Mouse (Mus musculus) liver, postnatal 0 days (tissue): ENCODE measurements around the gene Npr1. TPM values are rescaled to one million over a fixed set of nuclear protein-coding genes. Genes with fewer than 3 reads are reported as not detected.

Source experiments
- ATAC-seq: fragments of 200-750 bp; cut with Nextera tagmentation; 2 replicates; pipeline ENCODE4 v1.8.0; 2017; ENCODE audit warnings: mild to moderate bottlenecking, moderate library complexity
- DNase-seq: peaks from one replicate; pipeline ENCODE4 v3.0.0-alpha.2; 2016
- H3K27ac ChIP-seq: fragments of 300-500 bp; sonication (generic); 2 replicates; pipeline ENCODE4 v1.5.1; 2014; ENCODE audit warnings: antibody characterized with exemption, moderate library complexity, mild to moderate bottlenecking, low read depth
- H3K27me3 ChIP-seq: fragments of 300-500 bp; sonication (generic); 2 replicates; pipeline ENCODE4 v1.6.1; 2014; ENCODE audit warnings: low read length, control low read depth, mixed read lengths; ENCODE audit not compliant: insufficient read depth
- H3K36me3 ChIP-seq: fragments of 300-500 bp; sonication (generic); replicated peaks from 2 replicates; pipeline ENCODE4 v1.6.1; 2014; ENCODE audit warnings: mild to moderate bottlenecking, control low read depth, low read length, moderate library complexity, mixed read lengths; ENCODE audit not compliant: insufficient read depth
- H3K4me1 ChIP-seq: fragments of 300-500 bp; sonication (generic); 2 replicates; pipeline ENCODE4 v1.6.1; 2014; ENCODE audit warnings: antibody characterized with exemption, mild to moderate bottlenecking, control low read depth; ENCODE audit not compliant: insufficient read depth
- H3K4me2 ChIP-seq: fragments of 300-500 bp; sonication (generic); 2 replicates; pipeline ENCODE4 v1.6.1; 2014; ENCODE audit warnings: low read depth, mild to moderate bottlenecking, low read length, moderate library complexity, mixed read lengths
- H3K4me3 ChIP-seq: fragments of 300-500 bp; sonication (generic); 2 replicates; pipeline ENCODE4 v1.5.1; 2014; ENCODE audit warnings: low read depth, low read length
- H3K9ac ChIP-seq: fragments of 300-500 bp; sonication (generic); replicated peaks from 2 replicates; pipeline ENCODE4 v1.6.1; 2014; ENCODE audit warnings: mild to moderate bottlenecking, moderate library complexity
- H3K9me3 ChIP-seq: fragments of 300-500 bp; sonication (generic); 2 replicates; pipeline ENCODE4 v1.6.1; 2016; ENCODE audit warnings: mild to moderate bottlenecking, control low read depth, low read length, mixed read lengths
- CTCF ChIP-seq: sonication (generic); IDR thresholded peaks from 2 replicates; pipeline ENCODE4 v1.5.1; 2016; ENCODE audit warnings: antibody characterized with exemption, low read depth
- EP300 ChIP-seq: IDR thresholded peaks from 2 replicates; pipeline ENCODE4 v1.6.1; 2016; ENCODE audit warnings: antibody characterized with exemption, low read depth, mild to moderate bottlenecking
- WGBS: fragments of 180-500 bp; shearing (Covaris S2); extraction: QIAGEN DNeasy Blood & Tissue Kit; methylation state at CpG from one replicate; pipeline ENCODE4 v1.1.7; 2014; ENCODE audit not compliant: insufficient replicate concordance; 5-methylcytosine and 5-hydroxymethylcytosine counted together
- polyA plus RNA-seq: library from polyadenylated mRNA; unstranded; fragments of >200 nt; fragmentation: Nextera tagmentation; extraction: Ambion mirVana; gene quantifications from 2 replicates; pipeline ENCODE4 v1.2.1, GENCODE M21; 2015

The Npr1 gene
- polyA plus RNA-seq, 1 experiment from 2014 or later = 5.9 TPM

DNA sequence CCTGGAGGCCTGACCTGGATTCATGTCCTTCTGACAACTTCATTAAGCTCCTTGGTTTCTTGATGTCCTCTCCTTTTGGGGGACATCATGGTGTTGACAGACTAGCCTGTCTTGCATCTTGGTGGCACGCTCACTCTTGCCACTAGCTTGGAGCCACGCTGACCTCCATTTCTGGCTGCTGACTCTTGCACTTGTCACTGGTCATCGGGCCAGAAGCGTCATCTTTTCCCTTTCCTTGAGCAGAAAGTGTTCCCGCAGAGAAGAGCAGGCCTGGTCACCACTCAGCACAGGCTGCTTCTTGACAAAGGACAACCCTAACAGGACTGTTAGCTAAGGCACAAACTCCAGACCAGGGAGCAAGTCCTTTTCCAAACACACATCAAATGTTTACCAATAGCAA lies 59.3 kb downstream of the Npr1 start:
- Histone ChIP-seq H3K4me2 (no peak overlapping the region), H3K27me3 (no peaks in the 10 kb centered on the region), H3K27ac (no peak overlapping the region), H3K4me3 (no peak overlapping the region), H3K9ac (no peak overlapping the region), H3K9me3 (no peaks in the 10 kb centered on the region), H3K36me3 (peaks cover 87% of the 10 kb centered on the region), H3K4me1 (peaks cover 3% of the 10 kb centered on the region)
- no peak for ATAC-seq
- 94% methylated on average over 5 of the region's 5 CpGs for WGBS
- TF ChIP-seq EP300 (no peak), CTCF (no peak)
- no peak for DNase-seq

GRCm38 (mm10) chr3:90404609-90405008 lies 61.1 kb downstream of the Npr1 start:
- Histone ChIP-seq H3K27ac (no peak overlapping the region), H3K4me2 (no peak overlapping the region), H3K4me1 (peaks cover 3% of the 10 kb centered on the region), H3K27me3 (no peaks in the 10 kb centered on the region), H3K9me3 (no peaks in the 10 kb centered on the region), H3K9ac (no peak overlapping the region), H3K4me3 (no peak overlapping the region), H3K36me3 (peaks cover 96% of the 10 kb centered on the region)
- no peak for TF ChIP-seq CTCF
- TF ChIP-seq EP300 = no peak
- no peak for ATAC-seq
- WGBS = 79% methylated on average over 4 of the region's 4 CpGs
- DNase-seq = no peak

GRCm38 (mm10) chr3:90404121-90404520 lies 61.5 kb downstream of the Npr1 start:
- WGBS = 80% methylated on average over 3 of the region's 3 CpGs
- DNase-seq (no peak), ATAC-seq (no peak)

DNA sequence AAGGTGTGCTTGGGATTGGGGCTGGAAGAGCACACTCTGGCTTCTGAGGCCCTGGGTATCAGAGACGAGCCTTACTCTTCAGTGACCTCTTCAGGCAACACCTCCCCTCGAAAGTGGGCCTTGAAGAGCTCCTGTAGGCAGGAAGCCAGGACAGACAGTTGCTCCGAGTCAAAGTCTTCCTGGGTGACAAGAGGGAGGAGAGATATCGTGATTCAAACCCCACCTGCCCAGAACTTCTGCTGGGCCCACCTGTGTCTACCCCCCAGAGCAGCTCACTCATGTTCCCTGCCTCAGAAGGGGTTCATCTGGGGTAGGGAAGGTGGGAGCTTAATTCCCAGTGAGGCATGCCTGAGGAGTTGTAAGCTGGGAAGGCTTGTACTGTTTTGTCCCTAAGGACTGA lies 64.7 kb downstream of the Npr1 start:
- ATAC-seq (no peak), DNase-seq (no peak)
- no peak for TF ChIP-seq EP300
- no peak for TF ChIP-seq CTCF
- 72% methylated on average over 4 of the region's 4 CpGs for WGBS
- H3K4me1 ChIP-seq = no peaks in the 10 kb centered on the region
- H3K27me3 ChIP-seq = no peaks in the 10 kb centered on the region
- H3K4me3 ChIP-seq = no peak overlapping the region
- H3K4me2 ChIP-seq = no peak overlapping the region
- H3K9ac ChIP-seq = no peak overlapping the region
- no peaks in the 10 kb centered on the region for H3K9me3 ChIP-seq
- H3K27ac ChIP-seq = no peak overlapping the region
- H3K36me3 ChIP-seq = peaks cover 81% of the 10 kb centered on the region

More at GRCm38 (mm10) chr3:90404121-90404520, 61.5 kb downstream of the Npr1 start:
- Histone ChIP-seq H3K4me2 (no peak overlapping the region), H3K9me3 (no peaks in the 10 kb centered on the region), H3K27ac (no peak overlapping the region), H3K4me3 (no peak overlapping the region), H3K36me3 (peaks cover 96% of the 10 kb centered on the region), H3K27me3 (no peaks in the 10 kb centered on the region), H3K4me1 (peaks cover 3% of the 10 kb centered on the region), H3K9ac (no peak overlapping the region)
- TF ChIP-seq CTCF (no peak), EP300 (no peak)

Other genes with a start within 250 kb of the Npr1 start
- gene Jtb, start 234.3 kb downstream of the Npr1 start, polyA plus RNA-seq = 68.7 and 74.3 TPM in 2 replicates
- 0.15 and 0.41 TPM in 2 replicates for gene Creb3l4, start 222.4 kb downstream of the Npr1 start, polyA plus RNA-seq
- 41.7 and 54.0 TPM in 2 replicates for gene Slc39a1, start 217.7 kb downstream of the Npr1 start, polyA plus RNA-seq
- 6.6 and 7.9 TPM in 2 replicates for gene Crtc2, start 211.7 kb downstream of the Npr1 start, polyA plus RNA-seq
- gene Dennd4b, start 200.7 kb downstream of the Npr1 start, polyA plus RNA-seq = 2.0 TPM in 2 replicates
- 2.3 and 3.1 TPM in 2 replicates for gene Gatad2b, start 172.7 kb downstream of the Npr1 start, polyA plus RNA-seq
- gene Slc27a3, start 75.9 kb downstream of the Npr1 start, polyA plus RNA-seq = 0.58 and 0.69 TPM in 2 replicates
- gene Ints3, start 32.2 kb downstream of the Npr1 start, polyA plus RNA-seq = 4.0 and 4.6 TPM in 2 replicates
- 23.1 and 27.6 TPM in 2 replicates for gene Ilf2, start 10.3 kb upstream of the Npr1 start, polyA plus RNA-seq
- gene Snapin, start 25.2 kb upstream of the Npr1 start, polyA plus RNA-seq = 23.6 and 24.2 TPM in 2 replicates
- 39.9 and 42.9 TPM in 2 replicates for gene Chtop, start 43.6 kb upstream of the Npr1 start, polyA plus RNA-seq
- 116 and 118 TPM in 2 replicates for gene S100a1, start 48.5 kb upstream of the Npr1 start, polyA plus RNA-seq
- gene S100a13, start 48.6 kb upstream of the Npr1 start, polyA plus RNA-seq = 35.5 and 36.1 TPM in 2 replicates
- gene S100a14, start 61.0 kb upstream of the Npr1 start, polyA plus RNA-seq = 0.09 TPM in 1 of 2 replicates, not detected in the other
- 41.3 and 43.5 TPM in 2 replicates for gene S100a16, start 71.4 kb upstream of the Npr1 start, polyA plus RNA-seq
- not detected in 2 replicates for gene S100a3, start 94.7 kb upstream of the Npr1 start, polyA plus RNA-seq
- gene S100a2, start 124.4 kb upstream of the Npr1 start, polyA plus RNA-seq = not detected in 2 replicates
- not detected in 2 replicates for gene Gm42674, start 136.0 kb upstream of the Npr1 start, polyA plus RNA-seq
- gene S100a4, start 137.9 kb upstream of the Npr1 start, polyA plus RNA-seq = 4.0 and 4.6 TPM in 2 replicates
- gene S100a5, start 142.7 kb upstream of the Npr1 start, polyA plus RNA-seq = not detected in 2 replicates
- gene S100a6, start 147.0 kb upstream of the Npr1 start, polyA plus RNA-seq = 49.1 and 55.6 TPM in 2 replicates
- gene S100a7a, start 188.2 kb upstream of the Npr1 start, polyA plus RNA-seq = not detected in 2 replicates
- 3,883 and 4,059 TPM in 2 replicates for gene S100a8, start 203.1 kb upstream of the Npr1 start, polyA plus RNA-seq
- gene S100a9, start 229.9 kb upstream of the Npr1 start, polyA plus RNA-seq = 2,494 and 2,662 TPM in 2 replicates